Mouse (Mus musculus) gastrocnemius, adult 2 months (tissue): ENCODE data around the gene Hsf4. TPM values are rescaled to one million over a fixed set of nuclear protein-coding genes. Genes with fewer than 3 reads are reported as not detected.
"Not testable (repeated sequence)": the region's sequence is repeated elsewhere in the genome, so short reads cannot be mapped to it uniquely, and the experiment has no call there.

Source experiments
- DNase-seq: peaks from one replicate; pipeline ENCODE4 v3.0.0; 2022
- H3K27ac ChIP-seq: fragments of 200-600 bp; 2 replicates; pipeline ENCODE4 v1.8.1; 2022; ENCODE audit warnings: mild to moderate bottlenecking
- H3K4me3 ChIP-seq: fragments of 200-600 bp; 2 replicates; pipeline ENCODE4 v1.8.1; 2022; ENCODE audit warnings: mild to moderate bottlenecking, moderate library complexity
- CTCF ChIP-seq: fragments of 200-600 bp; IDR thresholded peaks from 2 replicates; pipeline ENCODE4 v1.8.1; 2022; ENCODE audit warnings: antibody characterized with exemption, mild to moderate bottlenecking, moderate library complexity
- intact Hi-C: fragments of 180-260 bp; cut with DNase I; formaldehyde crosslinking; loops from one replicate; pipeline ENCODE4 v1.15.1; 2025
- long read RNA-seq, 2 experiments: library from polyadenylated mRNA; stranded (forward); transcript quantifications; one replicate each; pipeline ENCODE4 v2.0.0; 2021
- total RNA-seq, 2 experiments: library from RNA; stranded (reverse); gene quantifications; 2 replicates each; pipeline ENCODE4 v1.2.3; 2021

Hsf4 gene
- total RNA-seq, result 1 to 10 TPM; 6.1 to 8.4 TPM
- long read RNA-seq, experiment 1, transcript Hsf4-201 (13 exons, 1,739 nt), result major isoform, 6 of 11 reads
- long read RNA-seq, experiment 1, partial matches to known transcripts, result 0 of 11 reads
- long read RNA-seq, experiment 1, other reads (novel, unspliced or antisense), result 5 of 11 reads
- long read RNA-seq, experiment 2, transcript Hsf4-201 (13 exons, 1,739 nt), result major isoform, 10 of 14 reads
- long read RNA-seq, experiment 2, partial matches to known transcripts, result 2 of 14 reads
- long read RNA-seq, experiment 2, other reads (novel, unspliced or antisense), result 1 of 14 reads

DNA sequence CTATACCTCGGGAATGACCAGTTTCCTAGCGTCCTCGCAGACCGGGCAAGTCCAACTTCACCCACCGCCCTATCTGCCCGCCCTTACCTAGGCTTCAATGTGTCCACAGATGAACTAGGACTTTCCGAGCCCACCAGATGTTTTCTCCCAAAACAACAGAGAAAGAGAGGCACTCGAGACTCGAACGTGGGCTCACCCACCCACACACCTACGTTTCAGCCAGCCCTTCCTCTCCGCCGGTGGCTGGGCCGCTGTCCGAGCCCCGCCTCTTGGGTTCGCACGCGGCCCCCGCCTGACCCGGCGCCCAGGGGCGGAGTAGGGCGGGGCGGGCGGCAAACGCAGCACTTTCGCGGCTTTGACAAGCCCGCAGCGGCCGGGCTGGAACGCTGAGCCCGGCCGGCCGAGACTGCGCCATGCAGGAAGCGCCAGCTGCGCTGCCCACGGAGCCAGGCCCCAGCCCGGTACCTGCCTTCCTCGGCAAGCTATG lies at the start of gene Hsf4:
TSS of gene Hsf4 (plus strand) at position 341 of the 487 bp plus-strand sequence.
- Histone ChIP-seq H3K27ac (peak within 1 kb of the TSS; percentile 92), H3K4me3 (peak within 1 kb of the TSS; percentile 81)
- intact Hi-C loops, result no loop called here
- no peak for TF ChIP-seq CTCF
- peak; percentile 91 for DNase-seq

DNA sequence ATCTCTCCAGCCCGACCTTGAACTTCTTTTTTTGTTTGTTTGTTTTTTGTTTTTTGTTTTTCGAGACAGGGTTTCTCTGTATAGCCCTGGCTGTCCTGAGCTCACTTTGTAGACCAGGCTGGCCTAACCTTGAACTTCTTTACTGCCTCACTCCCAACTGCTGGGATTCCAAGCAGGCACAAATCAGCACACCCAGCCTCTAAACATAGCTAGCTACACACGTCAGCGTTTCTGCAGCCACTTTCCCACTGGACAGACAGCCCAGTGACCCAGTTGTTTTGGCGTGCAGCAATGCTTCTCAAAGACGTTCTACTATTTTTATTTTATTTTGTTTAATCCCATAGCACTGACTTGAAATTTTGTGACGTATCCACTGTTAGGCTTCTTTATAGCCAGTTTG lies 45.8 kb upstream of the Hsf4 start:
- Histone ChIP-seq H3K27ac (peak overlapping the region; percentile 95), H3K4me3 (peak overlapping the region; percentile 93)
- DNase-seq, result peak; percentile 65
- intact Hi-C loops, result loop anchor here (5.0 kb wide), 1 partner anchor 52 kb away; the partner anchor contains the start of gene Cbfb
- no peak for TF ChIP-seq CTCF

DNA sequence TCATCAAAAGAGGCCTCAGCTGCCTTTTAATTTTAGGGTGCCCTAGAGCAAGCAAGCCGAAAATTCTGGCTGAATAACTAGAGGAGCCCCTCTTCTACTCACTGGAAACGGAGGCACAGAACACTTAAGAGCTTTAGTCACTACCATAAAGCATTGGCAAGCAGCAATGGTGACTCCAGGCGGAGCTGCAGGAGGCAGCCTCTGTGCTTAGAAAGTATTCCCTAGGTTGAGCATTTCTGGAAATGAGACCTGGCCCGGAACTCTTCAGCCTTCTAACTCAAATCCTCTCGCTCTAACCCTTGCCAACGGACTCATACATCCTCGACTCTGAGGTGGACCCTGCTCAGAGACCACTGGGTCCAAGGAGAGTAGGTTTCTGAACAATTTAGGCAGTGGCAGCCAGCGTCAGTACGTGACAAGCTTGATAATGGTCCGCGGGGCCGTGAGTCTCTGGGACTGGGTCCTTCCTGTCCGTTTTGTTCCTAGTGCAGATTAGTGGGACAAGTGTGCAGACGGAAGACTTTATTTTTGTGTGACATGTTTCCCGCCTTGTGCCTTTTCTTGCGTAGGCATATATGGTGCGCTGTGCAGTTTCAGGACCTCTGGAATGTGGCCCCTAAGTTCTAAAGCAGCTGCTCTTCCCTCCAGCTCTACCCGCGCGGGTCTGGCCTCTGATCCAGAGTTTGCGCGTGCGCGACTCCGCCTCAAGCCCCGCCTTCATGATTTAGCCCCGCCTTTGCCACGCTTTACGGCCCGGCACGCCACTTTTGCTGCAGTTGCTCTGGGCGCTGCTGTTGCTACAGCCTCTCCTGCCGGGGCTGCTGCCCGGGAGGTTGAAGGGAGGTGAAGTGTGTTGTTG lies 45.0 kb upstream of the Hsf4 start, which contains the start of gene D230025D16Rik:
TSS of gene D230025D16Rik (plus strand) at position 733 of the 859 bp plus-strand sequence.
- peak; percentile 96 for DNase-seq
- intact Hi-C loops, result loop anchor here (5.0 kb wide), 1 partner anchor 52 kb away; the partner anchor contains the start of gene Cbfb
- Histone ChIP-seq H3K27ac (peak within 1 kb of the TSS; percentile 95), H3K4me3 (peak within 1 kb of the TSS; percentile 93)
- no peak for TF ChIP-seq CTCF

DNA sequence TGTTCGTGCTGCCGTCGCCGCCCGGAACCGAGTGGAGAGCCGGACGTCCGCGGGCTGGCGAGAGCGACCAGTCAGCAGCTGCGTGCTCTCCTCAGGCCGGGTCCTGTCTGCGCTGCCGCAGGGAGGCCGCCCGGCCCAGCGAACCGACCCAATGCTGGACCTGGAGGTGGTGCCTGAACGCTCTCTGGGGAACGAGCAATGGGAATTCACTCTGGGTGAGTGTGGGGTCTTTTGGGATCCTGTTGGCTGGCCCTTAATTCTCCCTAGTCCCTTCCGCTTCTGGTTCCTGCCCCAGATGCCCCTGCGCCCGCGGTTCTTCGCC lies 44.4 kb upstream of the Hsf4 start:
- DNase-seq, result no peak
- intact Hi-C loops, result no loop called here
- no peak for TF ChIP-seq CTCF
- peak overlapping the region; percentile 93 for H3K4me3 ChIP-seq
- peak overlapping the region; percentile 95 for H3K27ac ChIP-seq

DNA sequence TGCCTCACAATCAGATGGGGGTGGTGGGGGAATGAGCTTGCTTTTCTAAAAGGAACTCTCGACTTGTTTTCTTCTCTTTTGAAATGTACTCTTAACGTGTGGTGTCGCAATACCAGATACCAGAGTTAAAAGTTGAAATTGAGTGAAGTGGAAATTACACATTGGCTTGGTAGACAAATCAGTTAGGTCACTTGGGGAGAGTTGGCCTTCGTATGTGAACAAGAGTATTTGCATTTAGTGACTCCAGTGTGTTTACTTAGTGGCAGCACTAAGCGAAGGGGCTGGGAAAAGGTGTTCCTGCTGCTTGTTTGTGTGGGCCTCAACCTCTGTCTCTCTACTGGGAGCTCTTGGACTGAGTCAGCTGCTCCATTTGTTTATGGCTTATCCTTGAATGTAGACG lies 43.7 kb upstream of the Hsf4 start:
- TF ChIP-seq CTCF, result no peak
- Histone ChIP-seq H3K4me3 (peak overlapping the region; percentile 93), H3K27ac (peak overlapping the region; percentile 95)
- intact Hi-C loops, result no loop called here
- DNase-seq, result no peak

DNA sequence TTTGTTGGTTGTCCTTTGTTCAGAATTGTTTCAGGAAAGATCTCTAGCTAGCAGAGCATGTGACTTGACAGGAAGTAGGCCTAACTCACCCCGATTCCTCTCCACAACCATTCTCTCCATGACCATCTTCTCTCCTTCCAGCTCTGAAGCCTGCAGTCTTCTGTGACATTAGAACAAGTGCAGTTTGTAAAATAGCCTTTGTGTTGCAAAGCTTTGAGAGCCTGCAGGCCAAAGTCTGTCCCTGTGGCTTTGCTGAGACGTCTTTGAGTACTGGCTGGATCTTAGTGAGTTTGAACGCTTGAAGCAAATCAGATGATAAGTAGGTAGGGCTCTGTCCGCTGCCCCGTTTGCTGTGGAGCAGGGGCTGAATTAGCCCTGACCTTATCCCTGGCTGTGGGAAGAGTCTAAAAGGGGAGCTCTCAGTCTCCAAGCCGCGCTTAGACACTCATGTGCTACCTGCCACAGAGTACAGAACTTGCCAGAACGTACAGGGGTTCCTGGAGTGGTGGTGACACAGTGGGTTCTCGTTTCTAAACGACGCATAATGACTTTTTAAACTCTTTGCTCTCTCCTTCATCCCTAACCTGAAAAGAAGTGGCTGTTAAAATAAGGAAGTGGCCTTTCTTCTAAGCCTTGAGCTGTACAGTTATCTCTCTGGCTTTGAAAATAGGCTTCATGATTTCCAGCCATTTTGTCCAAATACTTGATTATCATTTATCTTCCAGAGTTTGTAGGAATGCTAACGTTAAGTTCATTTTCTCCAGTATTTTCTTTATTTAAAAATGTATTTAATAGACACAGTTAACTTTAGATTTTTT lies 37.9 kb upstream of the Hsf4 start:
- Histone ChIP-seq H3K27ac (peak overlapping the region; percentile 69), H3K4me3 (no peak overlapping the region)
- no peak for TF ChIP-seq CTCF
- intact Hi-C loops, result no loop called here
- DNase-seq, result no peak

DNA sequence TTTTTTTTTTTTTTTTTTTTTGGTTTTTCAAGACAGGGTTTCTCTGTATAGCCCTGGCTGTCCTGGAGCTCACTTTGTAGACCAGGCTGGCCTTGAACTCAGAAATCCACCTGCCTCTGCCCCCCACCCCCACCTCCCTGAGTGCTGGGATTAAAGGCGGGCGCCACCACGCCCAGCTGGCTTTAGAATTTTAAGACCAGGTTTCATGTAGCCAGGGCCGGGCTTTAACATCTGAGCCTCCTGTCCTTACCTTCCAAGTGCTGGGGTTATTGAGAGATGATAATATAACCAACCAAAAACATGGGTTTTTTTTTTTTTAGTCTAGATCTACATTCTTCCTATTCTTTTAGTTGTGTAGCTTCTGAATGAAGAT lies 37.3 kb upstream of the Hsf4 start:
- DNase-seq, H3K4me3 ChIP-seq, intact Hi-C loops: not testable (repeated sequence)
- peak overlapping the region; percentile 86; the same call in 1 of the 2 replicates for H3K27ac ChIP-seq

DNA sequence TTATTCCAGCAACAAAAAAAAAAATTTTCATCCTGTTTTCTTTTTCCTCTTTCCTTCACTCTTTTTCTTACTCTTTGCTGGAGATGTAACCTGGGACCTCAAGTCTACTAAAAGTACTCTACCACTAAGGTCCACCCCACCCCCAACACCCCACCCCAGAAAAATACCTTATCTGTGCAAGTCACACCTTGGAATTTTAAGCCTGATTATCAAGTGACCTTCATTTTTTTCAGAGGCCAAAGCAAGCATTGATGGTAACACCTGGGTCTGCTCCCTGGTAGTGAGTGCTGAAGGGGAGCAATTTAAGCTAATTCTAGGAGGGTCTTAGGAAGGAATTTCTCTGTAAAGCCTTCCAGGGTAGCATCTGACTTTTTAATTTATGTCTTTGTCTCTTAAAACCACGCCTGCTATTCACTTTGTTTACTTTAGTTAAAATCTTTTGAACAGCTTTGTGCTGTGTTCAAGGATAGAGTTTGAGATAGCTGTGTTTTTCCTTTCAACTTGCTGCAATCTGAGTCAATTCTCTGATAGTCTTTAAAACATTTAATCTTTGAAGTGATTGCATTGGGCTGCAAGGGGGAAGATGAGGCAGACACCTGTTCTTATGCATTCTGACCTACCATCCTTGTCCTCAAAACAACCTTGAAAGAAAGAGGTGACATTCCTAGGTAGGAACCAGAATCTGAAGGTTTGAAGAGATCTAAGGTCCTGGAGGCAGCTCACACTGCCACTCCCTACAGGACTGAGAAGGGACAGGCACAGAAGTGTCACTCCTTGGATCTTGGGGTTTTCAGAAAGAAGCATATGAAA lies 36.3 kb upstream of the Hsf4 start:
- Histone ChIP-seq H3K27ac (peak overlapping the region; percentile 86), H3K4me3 (no peak overlapping the region)
- no peak for TF ChIP-seq CTCF
- intact Hi-C loops, result no loop called here
- DNase-seq, result no peak

DNA sequence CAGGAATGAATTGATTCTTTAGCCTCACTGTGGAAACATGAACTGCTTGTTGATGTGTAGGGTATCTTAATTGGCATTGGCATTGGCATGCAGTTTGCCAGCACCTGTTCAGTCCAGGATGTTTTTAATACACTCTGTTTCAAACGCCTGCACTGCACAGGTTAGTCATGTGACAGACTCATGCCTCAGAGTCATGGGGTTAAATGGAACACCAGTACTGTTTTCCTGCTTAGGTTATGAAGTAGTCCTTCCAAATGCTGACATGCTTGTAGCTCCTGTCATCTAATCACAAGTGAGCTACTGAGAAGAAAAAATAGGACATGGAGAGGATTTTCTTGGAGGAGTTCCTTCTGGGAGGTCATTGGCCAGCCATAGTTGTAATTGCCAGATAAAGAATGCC lies 34.4 kb upstream of the Hsf4 start:
- TF ChIP-seq CTCF, result no peak
- Histone ChIP-seq H3K4me3 (no peak overlapping the region), H3K27ac (peak overlapping the region; percentile 86)
- intact Hi-C loops, result no loop called here
- DNase-seq, result no peak

DNA sequence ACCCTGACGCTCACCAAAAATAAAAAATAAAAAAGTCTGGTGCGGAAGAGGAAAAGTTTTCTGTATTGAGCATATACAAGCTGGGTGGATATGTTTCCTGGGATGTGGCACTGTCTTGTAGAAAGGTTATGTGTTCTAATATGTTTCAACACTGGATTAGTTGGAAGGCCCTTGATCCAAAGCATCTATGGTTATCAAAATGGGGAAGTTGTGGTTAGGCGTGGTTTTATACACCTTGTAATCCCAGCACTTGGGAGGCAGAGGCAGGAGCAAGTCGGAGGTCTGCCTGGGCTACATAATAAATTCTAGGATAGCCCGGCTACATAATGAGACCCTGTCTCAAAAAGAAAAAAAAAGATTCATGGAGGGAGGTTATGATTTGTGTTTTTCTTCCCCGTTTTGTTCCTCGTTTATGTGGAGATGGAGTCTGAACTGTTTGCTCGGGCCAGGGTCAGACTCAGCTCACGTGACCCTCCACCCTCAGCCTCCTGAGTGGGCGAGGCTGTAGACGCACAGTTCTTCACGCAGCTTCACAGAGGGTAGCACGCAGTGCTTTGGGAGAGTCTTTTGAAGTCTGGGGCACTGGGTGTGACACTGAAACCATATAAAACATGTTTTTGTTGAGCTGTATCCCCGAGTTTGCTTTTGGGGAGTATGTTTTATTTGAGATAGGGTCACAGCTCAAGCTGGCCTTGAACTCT lies 32.0 kb upstream of the Hsf4 start:
- no peak for DNase-seq
- Histone ChIP-seq H3K27ac (no peak overlapping the region), H3K4me3 (no peak overlapping the region)
- intact Hi-C loops, result no loop called here
- no peak for TF ChIP-seq CTCF

DNA sequence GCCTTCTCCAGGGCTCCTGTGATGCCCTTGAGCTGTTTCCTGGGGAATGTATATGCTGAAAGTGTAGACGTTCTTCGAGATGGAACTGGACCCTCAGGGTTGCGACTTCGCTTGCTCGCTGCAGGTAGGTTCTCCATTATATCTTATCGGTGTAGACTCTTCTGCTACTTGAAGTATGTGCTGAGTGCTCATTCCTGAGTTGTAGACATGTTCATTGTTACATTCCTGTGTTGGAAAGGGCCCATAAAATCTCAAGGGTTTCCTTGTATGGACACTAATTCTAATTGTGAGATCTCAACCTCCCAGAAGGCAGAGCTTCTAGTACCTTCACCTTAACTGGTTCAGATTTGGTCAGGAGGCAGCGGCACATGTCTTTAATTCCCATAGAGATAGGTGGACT lies 28.6 kb upstream of the Hsf4 start:
- H3K4me3 ChIP-seq, result no peak overlapping the region
- no peak for TF ChIP-seq CTCF
- DNase-seq, result no peak
- intact Hi-C loops, result no loop called here
- H3K27ac ChIP-seq, result no peak overlapping the region
